Mouse (Mus musculus) kidney, adult 2 months (tissue): ENCODE measurements around the gene Hdhd5. TPM values are rescaled to one million over a fixed set of nuclear protein-coding genes. Genes with fewer than 3 reads are reported as not detected.
A peak's percentile ranks its signal among the peaks of the same experiment; 100 is the strongest.

Experiments used
- DNase-seq: peaks from one replicate; pipeline ENCODE4 v3.0.0; 2021
- H3K27ac ChIP-seq: fragments of 200-500 bp; 2 replicates; pipeline ENCODE4 v1.5.1; 2012; ENCODE audit warnings: low read depth, low read length, control low read depth, inconsistent platforms; ENCODE audit not compliant: insufficient read depth
- H3K27me3 ChIP-seq: fragments of 200-500 bp; replicated peaks from 2 replicates; pipeline ENCODE4 v1.6.1; 2012; ENCODE audit warnings: mild to moderate bottlenecking, moderate library complexity, low read length, inconsistent platforms; ENCODE audit not compliant: control insufficient read depth, insufficient read depth
- H3K36me3 ChIP-seq: fragments of 200-500 bp; 2 replicates; pipeline ENCODE4 v1.6.1; 2012; ENCODE audit warnings: mild to moderate bottlenecking, moderate library complexity, low read length, inconsistent platforms; ENCODE audit not compliant: control insufficient read depth, insufficient read depth
- H3K4me1 ChIP-seq: fragments of 200-500 bp; 2 replicates; pipeline ENCODE4 v1.6.1; 2011; ENCODE audit warnings: low read length; ENCODE audit not compliant: control insufficient read depth, insufficient read depth
- H3K4me3 ChIP-seq: fragments of 200-500 bp; 2 replicates; pipeline ENCODE4 v1.5.1; 2011; ENCODE audit warnings: mild to moderate bottlenecking, low read depth, low read length, control low read depth; ENCODE audit not compliant: insufficient read depth
- CTCF ChIP-seq: fragments of 200-500 bp; conservative IDR thresholded peaks from 2 replicates; pipeline ENCODE4 v1.5.1; 2011; ENCODE audit warnings: low read depth, mild to moderate bottlenecking, control low read depth, low read length, moderate library complexity, mixed read lengths; ENCODE audit not compliant: insufficient read depth, insufficient read length
- POLR2A ChIP-seq: fragments of 200-500 bp; IDR thresholded peaks from one replicate; pipeline ENCODE4 v1.6.1; 2011; ENCODE audit warnings: low read depth, low read length, control low read depth
- WGBS: fragments of 180-500 bp; shearing (Covaris S2); methylation state at CpG from one replicate; pipeline ENCODE4 v1.1.7; 2018; 5-methylcytosine and 5-hydroxymethylcytosine counted together
- polyA plus RNA-seq: library from polyadenylated mRNA; depleted of rRNA; stranded (reverse); fragments of >200 nt; gene quantifications from 2 replicates; pipeline ENCODE4 v1.2.3, GENCODE M21; 2012

Gene Hdhd5
- polyA plus RNA-seq, 1 experiment: 36.1 TPM

DNA sequence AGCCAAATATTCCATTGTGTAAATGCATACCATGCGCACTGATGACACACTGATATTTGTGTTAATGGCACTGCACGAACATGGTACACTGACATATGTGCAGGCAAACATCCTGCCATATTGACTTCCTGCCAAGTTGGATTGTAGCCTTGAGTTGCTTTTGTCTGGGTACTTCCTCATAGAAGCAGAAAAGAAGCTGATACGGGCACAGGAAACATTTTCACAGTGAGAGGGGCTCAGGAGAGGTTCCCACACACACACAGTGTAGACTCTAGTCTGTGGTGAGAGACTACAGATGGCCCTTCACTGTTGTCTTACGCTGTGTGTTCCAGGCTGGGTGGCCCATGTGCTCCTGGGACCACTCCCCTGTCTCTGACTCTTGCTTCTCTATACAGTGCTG is 15.9 kb upstream of the Hdhd5 start:
- H3K27ac ChIP-seq: no peak overlapping the region
- DNase-seq: no peak
- H3K4me3 ChIP-seq: no peak overlapping the region
- H3K4me1 ChIP-seq: no peaks in the 10 kb centered on the region
- no peaks in the 10 kb centered on the region for H3K27me3 ChIP-seq
- 80% methylated on average over 4 of the region's 4 CpGs for WGBS
- H3K36me3 ChIP-seq: no peaks in the 10 kb centered on the region
- TF ChIP-seq CTCF (no peak), POLR2A (no peak)

DNA sequence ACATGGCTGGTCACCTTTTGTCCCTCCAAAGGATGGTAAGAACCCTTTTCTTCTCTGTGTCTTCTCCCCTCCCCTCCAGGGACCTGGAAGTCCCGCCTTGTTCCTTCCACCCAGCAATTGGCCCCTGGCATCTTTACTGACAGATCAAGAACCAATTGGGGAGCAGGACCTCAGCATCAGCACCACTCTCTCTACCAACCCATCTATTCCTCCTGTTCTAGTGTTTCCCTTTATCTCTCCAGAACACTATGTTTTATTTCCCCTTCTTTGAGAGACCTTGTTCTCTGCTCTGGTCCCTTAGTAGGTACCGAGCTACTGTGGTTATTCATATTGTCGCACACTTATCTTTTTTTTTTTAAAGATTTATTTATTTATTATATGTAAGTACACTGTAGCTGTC is 15.2 kb upstream of the Hdhd5 start:
- TF ChIP-seq CTCF (no peak), POLR2A (no peak)
- H3K27me3 ChIP-seq: no peaks in the 10 kb centered on the region
- 100% methylated on average over 3 of the region's 3 CpGs for WGBS
- no peak overlapping the region for H3K4me3 ChIP-seq
- no peaks in the 10 kb centered on the region for H3K4me1 ChIP-seq
- no peaks in the 10 kb centered on the region for H3K36me3 ChIP-seq
- DNase-seq: no peak
- H3K27ac ChIP-seq: no peak overlapping the region

DNA sequence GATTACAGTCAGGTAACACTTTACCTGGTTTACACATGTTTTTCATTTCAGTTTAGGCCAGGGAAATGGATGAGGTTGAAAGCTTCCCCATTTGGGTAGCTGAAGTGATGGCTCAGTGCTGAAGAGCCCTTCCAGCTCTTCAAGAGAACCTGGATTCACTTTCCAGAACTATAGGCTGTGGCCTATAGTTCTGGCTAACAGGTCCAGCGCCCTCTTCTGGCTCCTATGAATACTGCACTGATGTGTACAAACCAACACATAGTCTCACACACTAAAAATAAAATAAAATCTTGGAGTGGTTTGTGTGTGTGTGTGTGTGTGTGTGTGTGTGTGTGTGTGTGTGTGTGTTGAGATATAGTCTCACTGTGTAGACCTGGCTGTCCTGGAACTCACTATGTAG is 10.9 kb upstream of the Hdhd5 start:
- no peak overlapping the region for H3K27ac ChIP-seq
- no peaks in the 10 kb centered on the region for H3K27me3 ChIP-seq
- 15% methylated on average over 1 of the region's 1 CpGs for WGBS
- no peaks in the 10 kb centered on the region for H3K4me1 ChIP-seq
- no peak for DNase-seq
- no peaks in the 10 kb centered on the region for H3K36me3 ChIP-seq
- no peak overlapping the region for H3K4me3 ChIP-seq
- TF ChIP-seq CTCF (no peak; the same call in 1 of the 2 replicates), POLR2A (no peak)

GRCm38 (mm10) chr6:120541386-120541785 is 10.3 kb upstream of the Hdhd5 start:
- DNase-seq: peak; percentile 28
- WGBS: 46% methylated on average over 2 of the region's 2 CpGs
- Histone ChIP-seq H3K4me1 (no peaks in the 10 kb centered on the region), H3K27me3 (no peaks in the 10 kb centered on the region), H3K36me3 (no peaks in the 10 kb centered on the region), H3K27ac (no peak overlapping the region), H3K4me3 (no peak overlapping the region)
- TF ChIP-seq POLR2A: no peak
- TF ChIP-seq CTCF: no peak

DNA sequence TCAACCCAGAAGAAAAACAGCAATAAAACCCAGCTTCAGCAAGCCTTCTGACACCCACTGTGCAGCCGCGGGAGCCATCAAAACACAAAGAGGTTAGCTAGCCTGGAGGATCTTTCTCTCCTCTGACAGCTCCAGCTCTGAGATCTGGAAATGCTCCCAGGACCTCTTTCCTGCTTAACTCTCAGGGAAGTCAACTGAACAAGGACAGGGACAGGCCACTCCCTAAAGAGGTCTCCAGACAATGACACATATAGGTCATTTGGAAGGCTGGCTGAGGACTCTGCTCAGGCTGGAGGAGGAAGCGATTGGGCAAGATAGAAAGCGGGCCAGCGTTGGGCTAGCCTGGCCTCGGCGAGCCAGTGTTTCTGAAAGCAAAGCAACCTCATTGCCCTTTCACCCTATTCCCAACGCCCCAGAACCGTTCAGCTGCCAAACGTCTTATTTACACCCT is 8.7 kb upstream of the Hdhd5 start:
- DNase-seq: peak; percentile 76
- H3K36me3 ChIP-seq: no peaks in the 10 kb centered on the region
- H3K27ac ChIP-seq: peak overlapping the region; percentile 19
- no peaks in the 10 kb centered on the region for H3K27me3 ChIP-seq
- TF ChIP-seq POLR2A (no peak), CTCF (no peak)
- no peak overlapping the region for H3K4me3 ChIP-seq
- WGBS: 47% methylated on average over 10 of the region's 10 CpGs
- H3K4me1 ChIP-seq: no peaks in the 10 kb centered on the region

DNA sequence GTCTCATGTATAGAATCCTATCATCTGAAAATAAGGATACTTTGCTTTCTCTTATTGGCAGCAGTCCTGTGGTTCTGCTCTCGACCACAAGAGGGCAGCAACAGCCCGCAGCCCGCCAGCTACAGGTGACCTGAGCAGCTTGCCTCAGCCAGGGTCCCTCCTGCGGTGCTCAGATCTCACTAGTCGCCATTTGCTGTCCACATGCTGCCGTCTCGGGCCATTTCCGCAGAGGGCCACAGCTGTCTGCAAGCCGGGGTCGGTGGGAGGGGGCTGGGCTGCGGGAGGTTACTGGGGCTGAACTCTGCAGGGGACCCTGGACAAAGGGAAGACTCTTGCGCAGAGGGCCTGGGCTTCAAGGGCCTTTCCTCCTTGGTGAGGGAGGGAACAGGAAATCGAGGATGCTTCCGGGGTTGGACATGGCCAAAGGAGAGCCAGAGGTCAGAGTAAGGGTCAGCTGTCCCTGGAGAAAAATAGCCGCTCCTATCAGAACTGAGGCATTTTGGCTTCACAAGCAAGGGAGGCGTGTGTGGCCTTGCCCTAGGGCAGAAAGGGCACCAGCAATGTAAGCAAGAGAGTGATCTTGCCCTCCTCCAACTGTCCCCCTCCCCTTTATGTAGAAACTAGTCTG is 8.1 kb upstream of the Hdhd5 start:
- Histone ChIP-seq H3K36me3 (no peaks in the 10 kb centered on the region), H3K27ac (peak overlapping the region; percentile 19), H3K27me3 (no peaks in the 10 kb centered on the region), H3K4me1 (no peaks in the 10 kb centered on the region), H3K4me3 (peak overlapping the region; percentile 37; the same call in 1 of the 2 replicates)
- 3% methylated on average over 16 of the region's 16 CpGs for WGBS
- TF ChIP-seq POLR2A (no peak), CTCF (peak; percentile 96)
- DNase-seq: peak; percentile 84

DNA sequence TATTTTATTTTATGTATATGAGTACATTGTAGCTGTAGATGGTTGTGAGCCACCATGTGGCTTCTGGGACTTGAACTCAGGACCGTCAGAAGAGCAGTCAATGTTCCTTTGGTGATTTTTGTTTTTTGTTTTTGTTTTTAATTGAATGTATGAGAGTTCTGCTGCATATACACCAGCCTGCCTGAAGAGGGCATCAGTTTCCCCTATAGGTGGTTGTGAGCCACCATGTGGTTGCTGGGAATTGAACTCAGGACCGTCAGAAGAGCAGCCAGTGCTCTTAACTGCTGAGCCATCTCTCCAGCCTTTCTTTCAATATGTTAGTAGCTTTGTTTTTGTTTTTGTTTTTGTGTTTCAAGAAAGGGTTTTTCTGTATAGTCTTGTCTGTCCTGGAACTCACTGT is 5.2 kb upstream of the Hdhd5 start:
- no peak for DNase-seq
- no peak for TF ChIP-seq POLR2A
- no peak for TF ChIP-seq CTCF

GRCm38 (mm10) chr6:120532594-120532993 is 1.5 kb upstream of the Hdhd5 start:
- Histone ChIP-seq H3K36me3 (no peaks in the 10 kb centered on the region), H3K27ac (no peak overlapping the region), H3K4me3 (no peak overlapping the region), H3K27me3 (no peaks in the 10 kb centered on the region), H3K4me1 (peaks cover 4% of the 10 kb centered on the region; the same call in 1 of the 2 replicates)
- DNase-seq: no peak
- 82% methylated on average over 1 of the region's 1 CpGs for WGBS
- TF ChIP-seq POLR2A (no peak), CTCF (no peak)

More for the DNA sequence above, 5.2 kb upstream of the Hdhd5 start:
- Histone ChIP-seq H3K4me1 (peaks cover 4% of the 10 kb centered on the region; the same call in 1 of the 2 replicates), H3K27me3 (no peaks in the 10 kb centered on the region), H3K36me3 (no peaks in the 10 kb centered on the region), H3K4me3 (no peak overlapping the region), H3K27ac (no peak overlapping the region)
- WGBS: 94% methylated on average over 2 of the region's 2 CpGs
